Mouse (Mus musculus) G1E (cell line): Measurements from ENCODE around the gene Cgn.

Experiments
- CTCF ChIP-seq: IDR thresholded peaks from 2 replicates; pipeline ENCODE4 v1.5.1; 2012; ENCODE audit warnings: low read depth, low read length, inconsistent platforms, mixed read lengths
- GATA1 ChIP-seq: IDR thresholded peaks from 2 replicates; pipeline ENCODE4 v1.6.1; 2012; ENCODE audit warnings: borderline replicate concordance, low read length, inconsistent platforms, mixed read lengths
- POLR2AphosphoS5 ChIP-seq: IDR thresholded peaks from 2 replicates; pipeline ENCODE4 v1.6.1; 2012; ENCODE audit warnings: low read depth, low read length, inconsistent platforms; ENCODE audit not compliant: insufficient replicate concordance
- TAL1 ChIP-seq: conservative IDR thresholded peaks from 2 replicates; pipeline ENCODE4 v1.6.1; 2012; ENCODE audit warnings: low read depth, low read length, inconsistent platforms, mixed read lengths

DNA sequence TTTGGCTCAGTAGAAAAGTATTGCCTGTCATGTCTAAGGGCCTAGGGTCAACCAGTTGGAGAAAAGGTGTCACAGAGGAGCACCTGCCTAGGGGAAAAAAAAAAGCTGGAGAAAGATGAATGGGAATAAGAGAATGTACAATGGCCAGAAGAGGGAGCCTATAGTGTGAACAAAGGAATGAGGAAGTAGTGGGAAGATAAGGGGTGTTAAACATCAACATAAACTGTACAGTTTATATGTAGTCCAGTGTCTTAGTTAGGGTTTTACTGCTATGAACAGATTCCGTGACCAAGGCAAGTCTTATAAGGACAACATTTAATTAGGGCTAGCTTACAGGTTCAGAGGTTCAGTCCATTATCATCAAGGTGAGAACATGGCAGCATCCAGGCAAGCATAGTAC, 2.8 kb upstream of the Cgn start:
- no peak for TF ChIP-seq POLR2AphosphoS5
- no peak for TF ChIP-seq CTCF
- no peak for TF ChIP-seq GATA1
- no peak for TF ChIP-seq TAL1
